Mouse (Mus musculus): ENCODE measurements around the gene Ifitm6. TPM values are rescaled to one million over a fixed set of nuclear protein-coding genes. Genes with fewer than 3 reads are reported as not detected.
"Not testable (repeated sequence)": the region's sequence is repeated elsewhere in the genome, so short reads cannot be mapped to it uniquely, and the experiment has no call there.

The Ifitm6 gene
- 0.51 and 0.54 TPM in 2 replicates for polyA plus RNA-seq (2015; fragmentation: Nextera tagmentation; extraction: Ambion mirVana)

GRCm38 (mm10) chr7:141017824-141018223 lies at the start of gene Ifitm6:
Gene Ifitm6 (minus strand): TSS chr7:141017924.
- 84% methylated on average over 1 of the region's 1 CpGs for WGBS
- not testable (repeated sequence) for H3K4me3 ChIP-seq (replicated peaks); H3K9me3 ChIP-seq; H3K36me3 ChIP-seq; H3K4me1 ChIP-seq (replicated peaks); H3K27me3 ChIP-seq; ATAC-seq; H3K4me2 ChIP-seq (replicated peaks); H3K9ac ChIP-seq (replicated peaks); H3K27ac ChIP-seq

- H3K4me2 ChIP-seq (replicated peaks), result no peak overlapping the region
- no peak overlapping the region for H3K27ac ChIP-seq
- H3K4me1 ChIP-seq (replicated peaks), result peaks cover 29% of the 10 kb centered on the region
- no peaks in the 10 kb centered on the region; the same call in 1 of the 2 replicates for H3K27me3 ChIP-seq
- 93% methylated on average over 7 of the region's 7 CpGs for WGBS
- no peak overlapping the region for H3K9ac ChIP-seq (replicated peaks)
- no peaks in the 10 kb centered on the region for H3K9me3 ChIP-seq
- H3K36me3 ChIP-seq, result peaks cover 59% of the 10 kb centered on the region
- H3K4me3 ChIP-seq (replicated peaks), result no peak overlapping the region
- ATAC-seq, result no peak
These were observed 46.9 kb upstream of the Ifitm6 start for GRCm38 (mm10) chr7:141064576-141064975.

- no peak overlapping the region for H3K9ac ChIP-seq (replicated peaks)
- ATAC-seq, result no peak
- no peak overlapping the region for H3K4me3 ChIP-seq (replicated peaks)
- no peak overlapping the region for H3K27ac ChIP-seq
- peaks cover 29% of the 10 kb centered on the region for H3K4me1 ChIP-seq (replicated peaks)
- WGBS, result 90% methylated on average over 7 of the region's 7 CpGs
- no peaks in the 10 kb centered on the region for H3K9me3 ChIP-seq
- peaks cover 59% of the 10 kb centered on the region for H3K36me3 ChIP-seq
- H3K27me3 ChIP-seq, result no peaks in the 10 kb centered on the region
- no peak overlapping the region for H3K4me2 ChIP-seq (replicated peaks)
These were observed 46.5 kb upstream of the Ifitm6 start for GRCm38 (mm10) chr7:141064175-141064574.

- no peak overlapping the region for H3K4me3 ChIP-seq (replicated peaks)
- peaks cover 29% of the 10 kb centered on the region for H3K4me1 ChIP-seq (replicated peaks)
- no peak overlapping the region for H3K27ac ChIP-seq
- H3K36me3 ChIP-seq, result peaks cover 53% of the 10 kb centered on the region
- no peak overlapping the region for H3K9ac ChIP-seq (replicated peaks)
- no peak for ATAC-seq
- no peak overlapping the region for H3K4me2 ChIP-seq (replicated peaks)
- 99% methylated on average over 3 of the region's 3 CpGs for WGBS
- H3K9me3 ChIP-seq, result no peaks in the 10 kb centered on the region
- no peaks in the 10 kb centered on the region for H3K27me3 ChIP-seq
These were observed 45.6 kb upstream of the Ifitm6 start for GRCm38 (mm10) chr7:141063353-141063752.

- Histone ChIP-seq H3K9ac (replicated peaks) (no peak overlapping the region; the same call in 1 of the 2 replicates), H3K4me2 (replicated peaks) (peak overlapping the region; percentile 74), H3K36me3 (peaks cover 45% of the 10 kb centered on the region), H3K4me3 (replicated peaks) (peak overlapping the region; percentile 92), H3K27ac (no peak overlapping the region), H3K4me1 (replicated peaks) (peaks cover 29% of the 10 kb centered on the region), H3K9me3 (no peaks in the 10 kb centered on the region), H3K27me3 (no peaks in the 10 kb centered on the region)
- WGBS, result 95% methylated on average over 7 of the region's 7 CpGs
- ATAC-seq, result no peak
These were observed 44.8 kb upstream of the Ifitm6 start for GRCm38 (mm10) chr7:141062525-141062924.

GRCm38 (mm10) chr7:141061269-141061692 lies 43.6 kb upstream of the Ifitm6 start:
- peak; percentile 78 for ATAC-seq
- WGBS, result under 1% methylated on average over 37 of the region's 37 CpGs
- peak overlapping the region; percentile 74 for H3K4me2 ChIP-seq (replicated peaks)
- H3K27ac ChIP-seq, result peak overlapping the region; percentile 95
- H3K4me1 ChIP-seq (replicated peaks), result peaks cover 29% of the 10 kb centered on the region
- H3K36me3 ChIP-seq, result peaks cover 32% of the 10 kb centered on the region
- peak overlapping the region; percentile 99 for H3K9ac ChIP-seq (replicated peaks)
- H3K4me3 ChIP-seq (replicated peaks), result peak overlapping the region; percentile 92
- no peaks in the 10 kb centered on the region for H3K9me3 ChIP-seq
- H3K27me3 ChIP-seq, result no peaks in the 10 kb centered on the region

- Histone ChIP-seq H3K27me3 (no peaks in the 10 kb centered on the region), H3K9ac (replicated peaks) (peak within 1 kb of the TSS; percentile 99), H3K4me2 (replicated peaks) (peak within 1 kb of the TSS; percentile 74), H3K9me3 (no peaks in the 10 kb centered on the region), H3K36me3 (peaks cover 29% of the 10 kb centered on the region), H3K27ac (peak within 1 kb of the TSS; percentile 95), H3K4me3 (replicated peaks) (peak within 1 kb of the TSS; percentile 92), H3K4me1 (replicated peaks) (peaks cover 29% of the 10 kb centered on the region)
- under 1% methylated on average over 72 of the region's 72 CpGs for WGBS
- peak; percentile 99 for ATAC-seq
These were observed 42.9 kb upstream of the Ifitm6 start, which contains the start of gene B4galnt4 for GRCm38 (mm10) chr7:141060426-141061242. Gene B4galnt4 (plus strand): TSS chr7:141061104.

GRCm38 (mm10) chr7:141059929-141060328 lies 42.2 kb upstream of the Ifitm6 start:
- no peaks in the 10 kb centered on the region for H3K9me3 ChIP-seq
- peaks cover 22% of the 10 kb centered on the region for H3K36me3 ChIP-seq
- 71% methylated on average over 2 of the region's 2 CpGs for WGBS
- peaks cover 29% of the 10 kb centered on the region for H3K4me1 ChIP-seq (replicated peaks)
- H3K4me3 ChIP-seq (replicated peaks), result peak overlapping the region; percentile 92
- no peaks in the 10 kb centered on the region for H3K27me3 ChIP-seq
- peak overlapping the region; percentile 95 for H3K27ac ChIP-seq
- H3K9ac ChIP-seq (replicated peaks), result peak overlapping the region; percentile 99
- peak overlapping the region; percentile 74 for H3K4me2 ChIP-seq (replicated peaks)
- no peak for ATAC-seq

GRCm38 (mm10) chr7:141058601-141059341 lies 41.0 kb upstream of the Ifitm6 start:
- WGBS, result 96% methylated on average over 14 of the region's 14 CpGs
- Histone ChIP-seq H3K36me3 (peaks cover 11% of the 10 kb centered on the region), H3K27me3 (no peaks in the 10 kb centered on the region), H3K9ac (replicated peaks) (no peak overlapping the region), H3K4me2 (replicated peaks) (no peak overlapping the region), H3K4me1 (replicated peaks) (peaks cover 29% of the 10 kb centered on the region), H3K4me3 (replicated peaks) (no peak overlapping the region), H3K9me3 (no peaks in the 10 kb centered on the region), H3K27ac (no peak overlapping the region)
- ATAC-seq, result no peak

GRCm38 (mm10) chr7:141057541-141057940 lies 39.8 kb upstream of the Ifitm6 start:
- Histone ChIP-seq H3K27me3 (no peaks in the 10 kb centered on the region), H3K4me3 (replicated peaks) (no peak overlapping the region), H3K4me2 (replicated peaks) (no peak overlapping the region), H3K36me3 (peaks cover 3% of the 10 kb centered on the region; the same call in 1 of the 2 replicates), H3K9ac (replicated peaks) (no peak overlapping the region), H3K4me1 (replicated peaks) (peaks cover 20% of the 10 kb centered on the region), H3K27ac (no peak overlapping the region), H3K9me3 (no peaks in the 10 kb centered on the region)
- ATAC-seq, result no peak
- WGBS, result 100% methylated on average over 1 of the region's 1 CpGs

- Histone ChIP-seq H3K4me2 (replicated peaks) (no peak overlapping the region), H3K27me3 (no peaks in the 10 kb centered on the region), H3K4me3 (replicated peaks) (no peak overlapping the region), H3K9me3 (no peaks in the 10 kb centered on the region), H3K36me3 (peaks cover 3% of the 10 kb centered on the region; the same call in 1 of the 2 replicates), H3K9ac (replicated peaks) (no peak overlapping the region), H3K27ac (no peak overlapping the region), H3K4me1 (replicated peaks) (peaks cover 15% of the 10 kb centered on the region)
- WGBS, result 95% methylated on average over 6 of the region's 6 CpGs
- ATAC-seq, result no peak
These were observed 39.3 kb upstream of the Ifitm6 start for GRCm38 (mm10) chr7:141056976-141057375.

GRCm38 (mm10) chr7:141055785-141056184 lies 38.1 kb upstream of the Ifitm6 start:
- Histone ChIP-seq H3K4me2 (replicated peaks) (no peak overlapping the region), H3K9ac (replicated peaks) (no peak overlapping the region), H3K36me3 (peaks cover 3% of the 10 kb centered on the region; the same call in 1 of the 2 replicates), H3K9me3 (no peaks in the 10 kb centered on the region), H3K27ac (no peak overlapping the region), H3K27me3 (no peaks in the 10 kb centered on the region), H3K4me1 (replicated peaks) (peaks cover 10% of the 10 kb centered on the region), H3K4me3 (replicated peaks) (no peak overlapping the region)
- WGBS, result 87% methylated on average over 4 of the region's 4 CpGs
- ATAC-seq, result no peak

Measured in midbrain, embryonic 13.5 days (tissue).